Mouse (Mus musculus) erythroblast, embryonic 14.5 days (primary cell): ENCODE results near the gene Plekha6.

Experiments
- GATA1 ChIP-seq: IDR thresholded peaks from 2 replicates; pipeline ENCODE4 v1.6.1; 2012; ENCODE audit warnings: low read length, inconsistent platforms, mixed read lengths
- TAL1 ChIP-seq: IDR thresholded peaks from 3 replicates; pipeline ENCODE4 v1.6.1; 2012; ENCODE audit warnings: low read length, inconsistent platforms, mixed read lengths

GRCm38 (mm10) chr1:133130638-133131560 lies 33.1 kb upstream of the Plekha6 start, which contains the start of gene Ppp1r15b:
- TF ChIP-seq GATA1 (no peak), TAL1 (no peak)
